Mouse (Mus musculus) liver, embryonic 13.5 days (tissue): ENCODE data around the gene Sult6b1. TPM values are rescaled to one million over a fixed set of nuclear protein-coding genes. Genes with fewer than 3 reads are reported as not detected.

ENCODE experiments used
- polyA plus RNA-seq: library from polyadenylated mRNA; unstranded; fragments of >200 nt; fragmentation: Nextera tagmentation; extraction: Ambion mirVana; gene quantifications from 2 replicates; pipeline ENCODE4 v1.2.1, GENCODE M21; 2015

Gene Sult6b1
- polyA plus RNA-seq, 1 experiment from 2014 or later: 0.10 TPM

Other genes with a start within 250 kb of the Sult6b1 start
- gene Strn, start 169.8 kb downstream of the Sult6b1 start, polyA plus RNA-seq: 2.3 and 2.8 TPM in 2 replicates
- gene Heatr5b, start 71.6 kb downstream of the Sult6b1 start, polyA plus RNA-seq: 4.3 and 4.8 TPM in 2 replicates
- gene Gpatch11, start 71.4 kb downstream of the Sult6b1 start, polyA plus RNA-seq: 20.5 and 20.7 TPM in 2 replicates
- 9.4 and 11.5 TPM in 2 replicates for gene Eif2ak2, start 24.4 kb downstream of the Sult6b1 start, polyA plus RNA-seq
- gene Cebpzos, start 9.5 kb upstream of the Sult6b1 start, polyA plus RNA-seq: 57.3 and 64.9 TPM in 2 replicates
- gene Cebpz, start 30.1 kb upstream of the Sult6b1 start, polyA plus RNA-seq: 44.2 and 51.1 TPM in 2 replicates
- gene Ndufaf7, start 30.1 kb upstream of the Sult6b1 start, polyA plus RNA-seq: 38.8 and 39.2 TPM in 2 replicates
- gene Prkd3, start 113.8 kb upstream of the Sult6b1 start, polyA plus RNA-seq: 7.4 and 9.7 TPM in 2 replicates
- 15.9 and 18.8 TPM in 2 replicates for gene Qpct, start 144.9 kb upstream of the Sult6b1 start, polyA plus RNA-seq